Mouse (Mus musculus) liver, embryonic 14.5 days (tissue): ENCODE measurements around the gene Il12a. TPM values are rescaled to one million over a fixed set of nuclear protein-coding genes. Genes with fewer than 3 reads are reported as not detected.
A peak's percentile ranks its signal among the peaks of the same experiment; 100 is the strongest.

Source experiments
- ATAC-seq: fragments of 200-750 bp; cut with Nextera tagmentation; 2 replicates; pipeline ENCODE4 v1.8.0; 2017; ENCODE audit warnings: moderate number of reproducible peaks, mild to moderate bottlenecking, moderate library complexity; ENCODE audit not compliant: insufficient read depth
- DNase-seq, 3 experiments: peaks; one replicate each; pipeline ENCODE4 v3.0.0-alpha.2; 2012 to 2013; ENCODE audit warnings: low read depth in 3 of 3, low spot score in 3 of 3
- H3K27ac ChIP-seq: fragments of 300-500 bp; sonication (generic); 2 replicates; pipeline ENCODE4 v1.5.1; 2014; ENCODE audit warnings: moderate library complexity, mild to moderate bottlenecking, control low read depth, inconsistent platforms
- H3K27me3 ChIP-seq: fragments of 300-500 bp; sonication (generic); 2 replicates; pipeline ENCODE4 v1.6.1; 2014; ENCODE audit warnings: mild to moderate bottlenecking, low read length, moderate library complexity; ENCODE audit not compliant: control insufficient read depth, insufficient read depth
- H3K36me3 ChIP-seq: fragments of 300-500 bp; sonication (generic); replicated peaks from 2 replicates; pipeline ENCODE4 v1.6.1; 2014; ENCODE audit warnings: low read depth; ENCODE audit not compliant: control insufficient read depth, insufficient read depth
- H3K4me1 ChIP-seq, 2 experiments: fragments of 200-500 bp in 1 of 2; fragments of 300-500 bp in 1 of 2; sonication (generic) in 1 of 2; replicated peaks; 2 replicates each; pipeline ENCODE4 v1.6.1; 2012 to 2014; ENCODE audit warnings: antibody characterized with exemption in 1 of 2, inconsistent platforms in 1 of 2, low read length in 1 of 2; ENCODE audit not compliant: control insufficient read depth in 2 of 2, insufficient read depth in 2 of 2
- H3K4me2 ChIP-seq: fragments of 300-500 bp; sonication (generic); 2 replicates; pipeline ENCODE4 v1.6.1; 2014; ENCODE audit warnings: low read depth, mild to moderate bottlenecking, control low read depth, moderate library complexity
- H3K4me3 ChIP-seq, 2 experiments: fragments of 200-500 bp in 1 of 2; fragments of 300-500 bp in 1 of 2; sonication (generic) in 1 of 2; 2 replicates each; pipeline ENCODE4 v1.5.1; 2012 to 2014; ENCODE audit warnings: low read depth in 2 of 2, low read length in 2 of 2, mild to moderate bottlenecking in 2 of 2, control low read depth in 1 of 2, inconsistent platforms in 1 of 2, moderate library complexity in 1 of 2; ENCODE audit not compliant: insufficient read depth in 1 of 2
- H3K9ac ChIP-seq: fragments of 300-500 bp; sonication (generic); replicated peaks from 2 replicates; pipeline ENCODE4 v1.6.1; 2014; ENCODE audit warnings: mild to moderate bottlenecking, control low read depth, moderate library complexity
- H3K9me3 ChIP-seq: fragments of 300-500 bp; sonication (generic); 2 replicates; pipeline ENCODE4 v1.6.1; 2016; ENCODE audit warnings: low read length, mixed read lengths; ENCODE audit not compliant: control insufficient read depth
- CTCF ChIP-seq: IDR thresholded peaks from 2 replicates; pipeline ENCODE4 v1.5.1; 2016; ENCODE audit warnings: antibody characterized with exemption, low read depth, control low read depth
- EP300 ChIP-seq: IDR thresholded peaks from 2 replicates; pipeline ENCODE4 v1.6.1; 2016; ENCODE audit warnings: antibody characterized with exemption, low read depth
- WGBS: fragments of 180-500 bp; shearing (Covaris S2); extraction: QIAGEN DNeasy Blood & Tissue Kit; methylation state at CpG from one replicate; pipeline ENCODE4 v1.1.7; 2014; ENCODE audit not compliant: insufficient replicate concordance; 5-methylcytosine and 5-hydroxymethylcytosine counted together
- polyA plus RNA-seq, 2 experiments: library from polyadenylated mRNA; depleted of rRNA in 1 of 2; stranded (reverse) in 1 of 2; unstranded in 1 of 2; fragments of >200 nt; fragmentation: Nextera tagmentation in 1 of 2; extraction: Ambion mirVana in 1 of 2; gene quantifications; 2 replicates each; pipeline versions ENCODE4 v1.2.1 to v1.2.3; 2012 to 2014

Gene Il12a
- polyA plus RNA-seq, 2 experiments = 1.8 to 2.3 TPM

DNA sequence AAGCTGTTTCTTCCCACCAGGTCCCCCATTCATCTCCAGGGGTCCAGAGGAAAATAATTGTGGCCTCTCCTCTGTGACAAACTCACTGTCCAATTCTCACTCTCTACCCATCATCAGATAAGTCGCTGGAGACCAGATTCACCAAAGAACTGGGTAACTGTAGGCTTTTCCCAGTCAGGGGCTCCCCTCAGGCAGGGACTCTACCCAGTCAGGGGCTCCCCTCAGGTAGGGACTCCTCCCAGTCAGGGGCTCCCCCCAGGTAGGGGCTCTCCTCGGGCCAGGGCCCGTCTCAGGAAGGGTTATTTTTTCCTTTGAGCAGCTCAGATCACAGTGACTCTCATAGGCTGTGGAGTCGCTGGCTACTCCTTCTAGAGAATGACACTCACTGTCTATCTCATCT, 9.6 kb downstream of the Il12a start:
- no peaks in the 10 kb centered on the region for H3K36me3 ChIP-seq
- no peaks in the 10 kb centered on the region for H3K27me3 ChIP-seq
- no peak for DNase-seq
- no peak overlapping the region for H3K4me2 ChIP-seq
- ATAC-seq = no peak
- 56% methylated on average over 4 of the region's 4 CpGs for WGBS
- no peaks in the 10 kb centered on the region for H3K9me3 ChIP-seq
- no peaks in the 10 kb centered on the region for H3K4me1 ChIP-seq
- no peak overlapping the region for H3K27ac ChIP-seq
- H3K9ac ChIP-seq = no peak overlapping the region
- no peak for TF ChIP-seq EP300
- no peak for TF ChIP-seq CTCF
- H3K4me3 ChIP-seq = no peak overlapping the region

DNA sequence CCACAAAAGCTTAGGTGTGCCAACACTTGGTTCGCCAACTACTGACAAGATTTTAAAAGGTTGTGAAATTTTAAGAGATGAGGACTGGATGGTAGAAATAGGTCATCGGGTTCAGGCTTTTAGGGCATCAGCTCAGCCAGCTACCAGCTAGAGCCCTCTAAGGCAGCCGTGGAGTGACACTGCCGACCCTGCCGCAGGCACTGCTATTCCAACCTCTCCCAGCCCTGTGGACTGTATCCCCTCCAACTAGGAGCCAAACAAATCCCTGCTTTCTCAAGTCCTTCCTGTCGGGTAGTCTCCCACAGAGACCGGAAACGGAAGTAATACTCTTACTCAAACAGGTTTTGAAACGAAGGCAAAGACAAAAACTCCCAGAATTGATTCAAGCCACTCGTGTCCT, 15.9 kb downstream of the Il12a start:
- Histone ChIP-seq H3K27me3 (no peaks in the 10 kb centered on the region), H3K4me3 (no peak overlapping the region), H3K36me3 (no peaks in the 10 kb centered on the region), H3K9me3 (no peaks in the 10 kb centered on the region), H3K4me1 (no peaks in the 10 kb centered on the region; a peak in 1 of 4 replicates), H3K9ac (no peak overlapping the region), H3K4me2 (no peak overlapping the region), H3K27ac (no peak overlapping the region)
- DNase-seq (no peak), ATAC-seq (no peak)
- TF ChIP-seq EP300 (no peak), CTCF (no peak)
- WGBS = 56% methylated on average over 10 of the region's 10 CpGs

DNA sequence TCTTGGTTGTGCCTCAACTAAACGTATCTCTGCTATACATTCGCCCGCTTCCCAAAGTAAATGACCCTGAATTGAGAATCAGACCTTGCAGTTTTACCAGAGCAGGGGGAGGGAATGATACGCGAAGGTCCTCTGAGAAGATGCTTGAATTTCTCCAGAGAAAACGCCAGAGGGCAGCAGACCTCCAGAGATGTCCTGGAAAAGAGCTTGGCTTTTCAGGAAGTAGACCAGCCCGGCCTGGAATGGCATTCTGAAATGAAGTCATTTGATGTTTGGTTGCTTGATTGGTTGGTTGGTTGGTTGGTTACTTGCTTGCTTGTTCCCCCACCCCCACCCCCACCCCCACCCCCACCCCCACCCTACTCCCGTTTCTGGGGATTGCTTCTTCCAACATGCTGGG, 17.8 kb downstream of the Il12a start:
- Histone ChIP-seq H3K27ac (no peak overlapping the region), H3K4me1 (peaks cover 0 to 2% of the 10 kb centered on the region in 2 experiments; a peak in 1 of 4 replicates), H3K27me3 (no peaks in the 10 kb centered on the region), H3K9ac (no peak overlapping the region), H3K4me2 (no peak overlapping the region), H3K4me3 (no peak overlapping the region), H3K36me3 (no peaks in the 10 kb centered on the region), H3K9me3 (no peaks in the 10 kb centered on the region)
- ATAC-seq (no peak), DNase-seq (no peak)
- TF ChIP-seq CTCF (peak; percentile 57), EP300 (no peak)
- 25% methylated on average over 8 of the region's 8 CpGs for WGBS

DNA sequence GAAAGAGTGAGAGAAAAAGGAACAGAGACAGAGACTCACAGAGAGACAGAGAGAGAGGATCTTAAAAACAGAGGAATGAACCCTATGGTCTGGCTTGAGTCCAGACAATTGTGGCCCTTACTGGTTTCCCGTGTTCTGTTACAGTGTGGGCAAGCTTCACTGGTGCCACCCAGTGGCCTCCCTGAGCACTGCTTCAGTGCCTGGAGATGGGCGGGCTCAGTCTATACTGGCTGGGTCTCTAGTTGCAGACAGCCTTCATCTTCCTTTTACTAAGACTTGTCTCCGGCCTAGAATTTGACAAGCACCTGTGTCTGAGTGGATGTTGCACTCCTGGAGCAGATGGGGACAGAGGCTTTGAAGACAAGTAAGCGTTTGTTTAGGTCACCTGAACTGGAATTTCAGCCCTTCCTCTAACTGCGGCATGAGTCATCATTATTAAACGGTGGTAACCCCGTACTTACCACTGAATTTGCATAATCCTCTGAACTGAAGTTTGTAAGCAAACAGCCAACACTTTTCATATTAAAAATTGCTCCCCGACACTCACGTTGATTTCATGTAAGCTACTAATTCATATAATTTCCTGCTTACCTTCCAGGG, 18.9 kb downstream of the Il12a start:
- H3K9me3 ChIP-seq = no peaks in the 10 kb centered on the region
- peaks cover 0 to 3% of the 10 kb centered on the region in 2 experiments; a peak in 1 of 4 replicates for H3K4me1 ChIP-seq
- WGBS = 23% methylated on average over 9 of the region's 9 CpGs
- H3K27ac ChIP-seq = no peak overlapping the region
- H3K36me3 ChIP-seq = no peaks in the 10 kb centered on the region
- TF ChIP-seq EP300 (no peak), CTCF (peak; percentile 90)
- peak overlapping the region; percentile 28; the same call in 1 of the 2 replicates for H3K4me2 ChIP-seq
- H3K4me3 ChIP-seq = no peak overlapping the region
- ATAC-seq (peak; percentile 69; the same call in 1 of the 2 replicates), DNase-seq (peak in 2 of 3 experiments; percentile 36 to 46)
- H3K9ac ChIP-seq = no peak overlapping the region
- no peaks in the 10 kb centered on the region for H3K27me3 ChIP-seq

DNA sequence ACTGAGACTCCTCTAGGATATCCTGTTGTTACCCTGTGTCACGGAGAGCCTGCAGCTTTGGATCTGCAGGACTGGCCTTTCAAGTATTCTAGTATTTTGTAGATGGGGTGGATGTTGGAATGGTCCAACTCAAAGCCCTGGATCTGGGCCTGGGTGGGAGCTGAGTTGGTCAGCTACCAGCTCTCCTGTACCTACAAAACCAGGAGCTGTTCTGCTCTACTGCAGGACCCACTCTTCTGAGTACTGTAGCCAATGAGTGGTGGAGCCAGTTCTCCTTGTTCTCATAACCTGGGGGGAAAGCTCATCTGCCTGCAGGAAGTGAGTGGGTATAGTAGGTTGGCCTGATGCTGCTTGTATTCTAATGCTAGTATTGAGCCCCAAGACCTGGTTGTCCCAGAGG, 20.0 kb downstream of the Il12a start:
- DNase-seq = no peak
- no peaks in the 10 kb centered on the region for H3K27me3 ChIP-seq
- H3K27ac ChIP-seq = no peak overlapping the region
- peaks cover 0 to 3% of the 10 kb centered on the region in 2 experiments; a peak in 1 of 4 replicates for H3K4me1 ChIP-seq
- 50% methylated on average over 1 of the region's 1 CpGs for WGBS
- no peaks in the 10 kb centered on the region for H3K36me3 ChIP-seq
- H3K9ac ChIP-seq = no peak overlapping the region
- TF ChIP-seq EP300 = no peak
- TF ChIP-seq CTCF = no peak
- no peak overlapping the region for H3K4me3 ChIP-seq
- ATAC-seq = no peak
- no peaks in the 10 kb centered on the region for H3K9me3 ChIP-seq
- H3K4me2 ChIP-seq = no peak overlapping the region
